Mouse (Mus musculus): ENCODE data around the gene Gm4952.

Gm4952 gene

DNA sequence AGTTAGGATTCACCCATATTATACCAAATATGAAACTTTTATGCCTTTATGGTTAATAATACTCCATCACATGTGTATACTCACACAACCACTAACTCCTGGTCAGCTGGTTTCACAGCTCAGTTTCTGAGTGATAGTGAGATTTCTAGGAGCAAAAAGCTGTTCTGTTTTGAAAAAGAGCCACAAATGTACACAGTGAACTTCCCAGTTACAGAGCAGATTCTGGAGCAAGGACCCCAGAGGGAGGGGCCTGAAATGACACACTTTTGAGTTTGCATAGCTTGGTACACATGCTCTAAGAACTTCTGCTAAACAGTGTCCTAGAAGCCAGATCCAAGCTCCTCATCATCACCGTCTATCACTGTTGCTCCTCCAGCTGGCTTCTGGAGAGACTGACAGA is at the start of gene Gm4952:
TSS of gene Gm4952 (plus strand) at position 301 of the 400 bp plus-strand sequence.
- DNase-seq = no peak

DNA sequence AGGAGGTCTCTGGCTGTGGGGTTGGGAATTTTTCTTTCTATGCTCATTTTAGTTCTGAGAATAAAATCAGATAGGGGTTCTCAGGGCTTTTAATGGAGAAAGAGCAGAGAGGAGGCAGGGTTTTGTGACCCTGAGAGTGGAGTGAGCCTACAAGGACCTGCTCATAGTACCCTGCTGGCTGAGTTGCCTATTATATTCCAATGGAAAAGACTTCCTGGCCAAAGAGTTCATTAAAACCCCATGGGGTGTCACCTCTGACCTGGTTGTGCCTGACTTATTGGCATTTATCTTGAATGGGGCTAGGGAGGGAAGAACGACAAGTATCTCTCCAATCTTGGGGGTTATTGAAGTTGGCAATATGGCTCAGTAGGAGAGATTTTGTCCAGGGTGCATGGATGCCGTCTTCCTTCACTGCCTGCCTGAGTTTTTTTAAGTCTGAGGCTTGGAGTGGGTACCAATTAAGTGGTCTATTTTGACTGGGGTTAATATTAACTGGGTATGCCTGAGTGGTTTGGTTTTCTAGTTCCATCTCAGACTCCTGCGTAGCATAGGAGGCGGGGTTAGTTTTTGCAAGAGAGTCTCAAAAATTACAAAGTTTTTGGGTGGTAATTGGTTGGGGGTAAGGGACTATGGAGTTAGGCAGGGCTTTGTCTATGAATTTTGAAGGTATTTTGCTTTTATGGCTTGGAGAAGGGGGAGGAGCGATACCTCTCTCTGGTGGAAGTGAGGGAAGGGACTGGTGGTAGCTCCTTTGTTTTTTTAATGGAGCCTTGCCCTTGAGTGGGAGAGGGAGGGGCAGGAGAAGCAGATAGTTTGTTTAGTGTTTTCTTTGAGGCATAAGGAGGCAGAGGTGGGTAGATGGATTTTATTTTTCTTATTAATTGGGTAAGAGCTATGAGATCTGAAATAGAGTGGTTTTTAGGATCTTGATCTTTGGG is 49.5 kb upstream of the Gm4952 start:
- DNase-seq = no peak

- DNase-seq = no peak
These were observed 43.5 kb upstream of the Gm4952 start for GRCm38 (mm10) chr19:12556293-12556692.

- DNase-seq = no peak
These were observed 41.6 kb upstream of the Gm4952 start for GRCm38 (mm10) chr19:12558219-12558618.

DNA sequence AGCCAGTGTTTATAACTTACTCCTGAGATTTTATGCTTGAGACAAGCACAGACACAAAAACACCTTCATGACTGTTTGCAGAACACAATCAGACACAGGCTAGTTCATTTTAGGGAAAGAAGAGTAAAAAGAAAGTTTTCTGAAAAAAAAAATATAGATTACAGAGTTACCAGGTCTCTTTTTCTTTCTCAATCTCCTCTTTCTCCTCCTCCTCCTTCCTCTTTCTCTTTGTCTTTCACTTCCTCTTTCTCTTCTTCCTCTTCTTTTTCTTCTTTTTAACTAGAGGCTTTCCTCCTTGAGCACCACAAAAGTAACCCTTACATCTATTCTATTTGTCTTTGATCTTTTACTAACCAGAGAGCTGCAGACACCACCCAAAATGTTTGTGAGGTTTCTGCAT is 35.6 kb upstream of the Gm4952 start:
- no peak for DNase-seq

DNA sequence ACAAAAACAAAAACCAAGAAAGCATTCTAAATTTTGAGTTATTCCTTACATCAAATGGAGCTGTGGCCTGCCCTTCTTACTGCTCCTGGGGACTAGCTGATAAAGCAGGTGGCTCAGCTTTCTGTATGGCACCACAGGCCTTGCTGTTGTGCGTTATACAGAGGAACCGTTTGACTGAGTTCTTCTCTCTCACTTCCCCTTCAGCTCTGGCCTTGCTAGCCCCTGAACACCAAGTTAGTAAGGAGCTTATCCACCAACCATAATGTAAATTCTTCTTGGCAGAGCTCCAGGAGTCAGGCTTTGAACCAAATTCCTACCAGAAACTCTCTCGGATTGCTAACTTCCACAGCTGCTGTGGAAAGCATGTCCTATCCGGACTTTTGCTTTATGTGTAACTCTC is 32.8 kb upstream of the Gm4952 start:
- DNase-seq = no peak

- no peak for DNase-seq
These were observed 28.9 kb upstream of the Gm4952 start for GRCm38 (mm10) chr19:12570866-12571265.

DNA sequence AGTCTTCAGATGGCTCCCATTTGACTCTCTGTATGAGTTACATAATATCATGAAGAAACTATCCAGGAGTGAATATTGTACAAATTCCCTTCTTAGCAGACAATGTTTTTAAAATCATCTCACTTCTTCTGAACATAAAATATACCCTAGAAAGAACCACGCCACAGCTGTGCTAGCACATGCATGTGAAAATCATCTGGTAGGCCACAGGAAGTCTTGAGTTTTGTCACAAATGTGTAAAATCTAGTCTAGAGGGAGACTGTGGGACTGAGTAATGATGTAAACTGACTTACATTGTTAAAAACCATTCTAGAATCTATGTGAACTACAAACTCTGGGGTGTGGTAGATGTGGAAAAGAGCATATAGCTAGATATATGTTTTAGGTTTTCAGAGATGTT is 28.1 kb upstream of the Gm4952 start:
- DNase-seq = no peak

DNA sequence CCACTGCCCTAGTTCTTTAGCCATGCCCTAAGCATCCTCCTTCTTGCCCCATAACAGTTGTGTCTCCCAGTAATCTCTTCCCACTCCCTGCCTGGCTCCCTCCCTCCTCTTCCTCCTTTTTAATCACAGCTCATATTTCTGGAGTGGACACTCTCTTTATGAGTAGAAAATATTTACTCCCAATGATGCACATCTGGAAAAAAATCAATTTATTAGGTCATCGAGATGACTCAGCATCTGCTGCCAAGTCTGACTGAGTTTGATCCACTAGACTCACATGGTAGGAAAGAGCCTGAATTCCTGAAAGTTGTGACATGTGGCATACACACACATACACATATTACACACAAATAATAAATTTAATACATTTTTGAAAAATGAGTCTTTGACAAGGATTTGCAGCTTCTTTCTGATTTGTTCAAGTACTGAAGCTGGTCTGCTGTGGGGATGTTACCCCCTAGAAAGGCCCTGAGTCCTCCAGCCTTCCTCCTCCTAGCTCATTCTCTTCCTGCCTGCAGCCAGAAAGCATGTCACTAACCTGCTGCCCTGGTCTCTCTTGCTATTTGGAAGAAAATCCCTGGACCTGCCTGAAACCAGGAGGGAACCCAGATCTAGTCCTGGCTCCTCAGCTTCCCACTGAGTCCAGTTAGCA is 27.0 kb upstream of the Gm4952 start:
- DNase-seq = no peak

- DNase-seq = peak; percentile 11
These were observed 26.3 kb upstream of the Gm4952 start for GRCm38 (mm10) chr19:12573266-12574011.

DNA sequence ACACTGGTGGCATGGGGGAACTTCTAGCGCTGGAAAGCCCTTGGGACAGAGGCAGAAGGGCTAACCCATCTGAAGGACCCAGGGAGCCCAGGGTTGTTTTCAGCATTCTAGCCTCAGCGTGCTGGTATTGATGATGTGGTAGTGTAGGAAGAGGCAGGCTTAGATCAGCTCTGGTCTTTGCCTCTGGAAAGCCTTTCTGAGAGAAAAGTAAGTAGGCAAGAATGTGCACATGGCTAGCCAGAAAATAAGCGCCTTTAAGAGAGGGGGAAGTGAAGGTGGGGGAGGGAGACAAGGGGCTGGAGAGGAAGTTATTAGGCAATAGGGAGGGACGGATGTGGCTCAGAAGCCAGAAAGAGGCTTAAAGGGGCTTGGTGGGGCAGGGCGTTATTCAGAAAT is 25.8 kb upstream of the Gm4952 start:
- no peak for DNase-seq

DNA sequence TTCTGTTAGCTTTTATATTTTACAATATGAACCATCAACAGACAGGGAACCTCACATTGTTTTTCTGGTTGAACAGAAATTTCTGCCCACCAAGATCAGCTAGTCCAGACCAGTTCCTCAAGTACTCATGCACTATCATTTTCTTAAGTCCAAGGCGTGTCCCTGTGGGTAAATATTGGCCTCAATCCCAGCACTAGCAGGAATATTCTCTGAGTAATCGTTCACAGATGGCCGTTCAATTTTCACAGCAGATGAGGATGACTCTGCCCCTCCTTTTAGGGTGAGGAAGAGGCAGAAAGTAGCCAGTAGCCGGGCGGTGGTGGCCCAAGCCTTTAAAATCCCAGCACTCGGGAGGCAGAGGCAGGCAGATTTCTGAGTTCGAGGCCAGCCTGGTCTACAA is 24.7 kb upstream of the Gm4952 start:
- DNase-seq = no peak

DNA sequence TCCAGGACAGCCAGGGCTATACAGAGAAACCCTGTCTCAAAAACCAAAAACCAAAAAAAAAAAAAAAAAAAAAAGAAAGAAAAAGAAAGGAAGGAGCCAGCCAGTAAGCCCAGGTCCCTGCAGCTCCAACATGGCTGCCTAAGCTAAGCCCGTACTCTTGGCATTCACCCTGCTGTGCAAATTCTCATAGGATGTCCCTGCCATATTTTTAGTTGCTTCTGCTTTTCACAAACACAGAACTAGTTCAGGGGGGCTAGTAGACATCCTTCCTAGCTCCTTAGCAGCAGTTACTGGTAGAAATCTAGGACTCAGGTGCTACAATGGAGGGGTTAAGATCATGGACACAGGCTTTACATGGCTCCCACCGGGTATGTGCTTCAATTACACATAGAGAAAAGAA is 24.3 kb upstream of the Gm4952 start:
- DNase-seq = no peak

DNA sequence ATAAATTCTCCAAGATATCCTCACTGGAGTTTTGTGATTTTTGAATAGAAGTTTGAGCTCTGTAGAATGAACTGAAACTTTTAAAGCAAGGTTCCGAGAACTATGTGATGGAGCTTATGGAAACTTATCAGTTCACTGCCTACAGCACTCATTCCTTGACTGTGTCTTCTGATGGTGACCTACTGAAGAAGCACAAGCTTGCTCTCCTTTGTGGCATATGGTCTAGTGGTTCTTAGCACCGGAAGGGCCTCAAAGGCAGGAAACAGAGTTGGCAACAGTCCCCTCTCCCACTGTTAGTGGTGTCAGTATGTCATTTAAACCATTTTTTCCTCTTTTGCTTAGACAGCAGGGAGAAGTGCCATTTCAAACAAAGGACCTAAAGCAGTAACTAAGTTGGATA is 23.1 kb upstream of the Gm4952 start:
- no peak for DNase-seq

DNA sequence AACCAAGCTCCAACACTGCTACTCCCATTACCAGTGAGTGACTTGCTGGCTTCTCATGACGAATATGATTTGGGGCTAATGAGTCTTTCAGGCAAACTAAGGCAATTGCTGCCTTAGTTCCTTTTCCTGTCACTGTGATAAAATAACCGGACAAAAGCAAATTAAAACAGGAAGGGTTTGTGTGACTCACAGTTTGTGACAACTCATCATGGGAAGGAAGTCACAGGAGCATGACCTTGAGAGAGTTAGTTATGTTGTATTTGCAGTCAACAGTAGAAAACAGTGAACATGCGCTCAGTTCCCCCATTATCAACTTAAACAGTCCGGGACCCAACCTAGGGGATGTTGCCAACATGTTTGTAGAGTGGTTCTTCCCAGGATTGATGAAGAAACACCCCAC is 14.5 kb upstream of the Gm4952 start:
- no peak for DNase-seq

DNA sequence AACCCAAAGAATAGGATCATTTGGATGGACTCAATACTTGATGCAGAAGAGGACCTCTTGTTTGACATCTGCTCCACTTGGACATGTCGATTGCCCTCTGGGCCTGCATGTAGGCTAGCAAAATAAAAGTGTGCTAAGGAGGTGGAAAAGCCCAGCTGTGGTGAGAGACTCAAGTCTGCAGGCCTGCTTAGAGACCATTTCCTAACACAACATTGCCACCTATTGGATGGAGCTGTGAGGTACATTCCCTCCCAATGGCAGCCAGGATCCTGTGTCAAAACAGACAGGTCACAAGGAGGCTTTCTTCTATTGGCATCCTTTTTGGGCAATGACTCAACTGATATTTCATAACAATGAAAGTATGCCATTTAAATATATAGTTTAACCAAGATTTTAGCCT is 7.9 kb upstream of the Gm4952 start:
- peak; percentile 49 for DNase-seq

- no peak for DNase-seq
These were observed 4.6 kb upstream of the Gm4952 start for GRCm38 (mm10) chr19:12595135-12595529.

GRCm38 (mm10) chr19:12595530-12596289 is 4.1 kb upstream of the Gm4952 start:
- DNase-seq = peak; percentile 73

DNA sequence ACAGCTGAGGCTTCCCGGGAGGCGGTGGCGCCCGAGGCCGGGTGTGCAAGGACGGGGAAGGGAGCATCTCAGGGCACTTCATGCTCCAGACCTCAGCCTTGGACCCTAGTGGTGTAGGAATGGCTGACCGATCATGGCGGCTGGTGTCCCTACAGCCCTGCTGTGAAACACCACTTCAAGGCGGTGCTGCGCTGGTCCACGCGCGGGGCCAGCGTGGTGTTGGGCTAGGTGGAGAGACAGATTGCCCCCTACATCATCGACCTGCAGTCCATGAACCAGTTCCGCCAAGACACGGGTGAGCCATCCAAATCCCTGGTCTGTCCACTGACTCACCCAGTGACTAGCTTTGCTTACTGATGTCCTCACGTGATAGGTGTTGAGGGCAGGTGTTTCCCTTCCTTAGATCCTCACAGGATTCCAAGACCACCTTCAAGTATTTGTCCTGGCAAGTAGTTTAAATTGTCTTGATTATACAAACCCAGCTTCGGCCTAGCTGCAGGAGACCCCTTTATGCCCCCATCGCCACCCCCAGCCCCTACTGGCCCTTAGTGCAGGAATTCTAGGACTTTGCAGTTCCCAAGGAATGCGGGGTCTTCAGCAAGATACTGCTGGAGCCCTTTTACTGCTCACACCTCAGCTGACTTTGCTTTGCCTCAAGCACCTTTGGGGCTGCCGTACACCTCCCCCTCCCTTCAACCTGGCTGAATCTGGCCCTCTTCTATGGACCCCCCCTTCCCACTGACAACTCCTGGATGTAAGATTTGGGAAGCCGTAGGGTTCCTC is 3.3 kb upstream of the Gm4952 start:
- peak; percentile 24 for DNase-seq

GRCm38 (mm10) chr19:12597073-12597405 is 2.7 kb upstream of the Gm4952 start:
- no peak for DNase-seq

DNA sequence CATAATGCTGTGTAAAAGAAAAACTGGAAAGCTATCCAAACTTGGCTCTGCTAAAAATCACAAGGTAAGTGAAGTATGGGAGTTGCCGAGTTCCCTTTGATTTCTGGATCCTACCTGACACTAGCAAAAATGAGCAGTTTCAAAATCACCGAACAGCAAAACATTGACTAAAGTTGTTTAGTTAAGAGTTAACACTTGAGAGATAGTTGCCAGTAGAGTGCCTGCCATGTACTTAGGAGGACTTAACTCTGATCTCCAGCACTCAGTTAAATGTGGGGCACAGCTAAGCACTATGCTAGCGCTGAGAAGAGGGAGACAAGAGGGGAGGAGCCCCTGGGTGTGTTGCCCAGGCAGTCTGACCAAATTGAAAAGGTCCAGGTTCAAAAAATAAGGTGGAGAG is 1.1 kb upstream of the Gm4952 start:
- DNase-seq = no peak
